Mouse (Mus musculus) heart, embryonic 14.5 days (tissue): ENCODE measurements around the gene H2-Ob. TPM values are rescaled to one million over a fixed set of nuclear protein-coding genes. Genes with fewer than 3 reads are reported as not detected.

Experiments used
- ATAC-seq: fragments of 200-750 bp; cut with Nextera tagmentation; 2 replicates; pipeline ENCODE4 v1.8.0; 2017; ENCODE audit warnings: low read depth, moderate TSS enrichment; ENCODE audit not compliant: insufficient number of reproducible peaks, insufficient read depth, low FRiP score
- H3K27ac ChIP-seq, 2 experiments: fragments of 200-500 bp in 1 of 2; fragments of 300-500 bp in 1 of 2; sonication (generic) in 1 of 2; replicated peaks in 1 of 2; 2 replicates each; pipeline ENCODE4 v1.5.1; 2012 to 2014; ENCODE audit warnings: low read depth in 2 of 2, low read length in 2 of 2, control low read depth in 1 of 2, mild to moderate bottlenecking in 1 of 2, mixed read lengths in 1 of 2; ENCODE audit not compliant: control insufficient read depth in 1 of 2, insufficient read depth in 1 of 2
- H3K27me3 ChIP-seq: fragments of 300-500 bp; sonication (generic); 2 replicates; pipeline ENCODE4 v1.6.1; 2014; ENCODE audit warnings: mild to moderate bottlenecking, low read length, control low read depth; ENCODE audit not compliant: control insufficient read depth, insufficient read depth
- H3K36me3 ChIP-seq: fragments of 300-500 bp; sonication (generic); 2 replicates; pipeline ENCODE4 v1.6.1; 2014; ENCODE audit warnings: mild to moderate bottlenecking, control low read depth, low read length, mixed read lengths; ENCODE audit not compliant: control insufficient read depth, insufficient read depth
- H3K4me1 ChIP-seq, 2 experiments: fragments of 200-500 bp in 1 of 2; fragments of 300-500 bp in 1 of 2; sonication (generic) in 1 of 2; 2 replicates each; pipeline ENCODE4 v1.6.1; 2012 to 2014; ENCODE audit warnings: low read length in 2 of 2, control low read depth in 1 of 2, mixed read lengths in 1 of 2; ENCODE audit not compliant: control insufficient read depth in 2 of 2, insufficient read depth in 2 of 2
- H3K4me2 ChIP-seq: fragments of 300-500 bp; sonication (generic); 2 replicates; pipeline ENCODE4 v1.6.1; 2014; ENCODE audit warnings: mild to moderate bottlenecking, low read length
- H3K4me3 ChIP-seq, 2 experiments: fragments of 200-500 bp in 1 of 2; fragments of 300-500 bp in 1 of 2; sonication (generic) in 1 of 2; 2 replicates each; pipeline ENCODE4 v1.5.1; 2012 to 2014; ENCODE audit warnings: low read length in 2 of 2, mild to moderate bottlenecking in 2 of 2, control low read depth in 1 of 2, low read depth in 1 of 2, moderate library complexity in 1 of 2; ENCODE audit not compliant: control insufficient read depth in 1 of 2, insufficient read depth in 1 of 2
- H3K9ac ChIP-seq: fragments of 300-500 bp; sonication (generic); 2 replicates; pipeline ENCODE4 v1.6.1; 2014; ENCODE audit warnings: mild to moderate bottlenecking, low read length
- H3K9me3 ChIP-seq: fragments of 300-500 bp; sonication (generic); 2 replicates; pipeline ENCODE4 v1.6.1; 2016; ENCODE audit warnings: low read length, control low read depth; ENCODE audit not compliant: control insufficient read depth
- WGBS: fragments of 180-500 bp; shearing (Covaris S2); extraction: QIAGEN DNeasy Blood & Tissue Kit; methylation state at CpG from one replicate; pipeline ENCODE4 v1.1.7; 2014; 5-methylcytosine and 5-hydroxymethylcytosine counted together
- polyA plus RNA-seq: library from polyadenylated mRNA; unstranded; fragments of >200 nt; fragmentation: Nextera tagmentation; extraction: Ambion mirVana; gene quantifications from 2 replicates; pipeline ENCODE4 v1.2.1, GENCODE M21; 2014

Gene H2-Ob
- not detected in 2 replicates for polyA plus RNA-seq

DNA sequence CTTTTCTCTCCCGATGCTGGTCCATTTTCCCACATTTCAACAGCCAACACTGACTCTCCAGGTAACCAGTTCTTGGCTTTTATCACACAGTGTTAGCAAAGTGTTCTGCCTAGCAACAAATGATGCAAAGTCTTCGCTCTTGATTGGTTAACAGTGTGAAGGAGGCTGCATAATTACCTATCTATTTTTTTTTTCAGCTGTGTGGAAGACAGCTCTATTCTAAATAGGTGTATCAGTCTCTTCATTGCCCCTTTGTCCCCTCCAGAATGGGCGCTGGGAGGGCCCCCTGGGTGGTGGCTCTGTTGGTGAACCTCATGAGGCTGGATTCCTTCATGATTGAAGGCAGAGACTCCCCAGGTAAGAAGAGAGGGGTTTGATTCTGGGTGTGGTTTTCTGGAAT lies at the start of gene H2-Ob:
Gene H2-Ob, plus strand, starts transcription at position 198 of the 400 bp plus-strand sequence.
- WGBS: 58% methylated on average over 3 of the region's 3 CpGs
- Histone ChIP-seq H3K36me3 (no peaks in the 10 kb centered on the region), H3K9ac (no peak within 1 kb of the TSS), H3K4me3 (no peak within 1 kb of the TSS), H3K9me3 (peaks cover 9% of the 10 kb centered on the region), H3K27ac (no peak within 1 kb of the TSS), H3K4me1 (no peaks in the 10 kb centered on the region), H3K27me3 (no peaks in the 10 kb centered on the region), H3K4me2 (no peak within 1 kb of the TSS)
- no peak for ATAC-seq

DNA sequence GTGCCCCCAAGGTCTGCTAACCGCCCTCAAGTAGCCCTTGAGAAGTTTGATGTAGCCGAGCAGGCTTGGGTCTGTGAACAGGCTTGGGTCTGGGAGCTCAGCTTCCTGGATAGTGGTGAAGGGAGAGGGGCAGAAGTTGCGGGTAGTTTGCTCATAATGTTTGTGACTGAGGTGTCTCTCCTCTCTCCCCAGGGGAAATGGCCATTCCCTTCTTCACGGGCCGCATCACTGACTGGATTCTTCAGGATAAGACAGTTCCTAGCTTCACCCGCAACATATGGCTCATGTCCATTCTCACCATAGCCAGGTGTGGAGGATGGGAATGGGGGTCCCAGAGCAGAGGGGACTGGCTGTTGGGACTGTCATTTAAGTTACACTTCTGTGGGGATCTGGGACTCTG lies 49.7 kb upstream of the H2-Ob start:
- H3K9ac ChIP-seq: no peak overlapping the region
- H3K4me1 ChIP-seq: peaks cover 8 to 10% of the 10 kb centered on the region in 2 experiments; a peak in 3 of 4 replicates
- H3K36me3 ChIP-seq: no peaks in the 10 kb centered on the region
- H3K27ac ChIP-seq: no peak overlapping the region
- peaks cover 81% of the 10 kb centered on the region for H3K27me3 ChIP-seq
- WGBS: 62% methylated on average over 6 of the region's 6 CpGs
- no peaks in the 10 kb centered on the region for H3K9me3 ChIP-seq
- no peak for ATAC-seq
- no peak overlapping the region for H3K4me3 ChIP-seq
- H3K4me2 ChIP-seq: no peak overlapping the region

DNA sequence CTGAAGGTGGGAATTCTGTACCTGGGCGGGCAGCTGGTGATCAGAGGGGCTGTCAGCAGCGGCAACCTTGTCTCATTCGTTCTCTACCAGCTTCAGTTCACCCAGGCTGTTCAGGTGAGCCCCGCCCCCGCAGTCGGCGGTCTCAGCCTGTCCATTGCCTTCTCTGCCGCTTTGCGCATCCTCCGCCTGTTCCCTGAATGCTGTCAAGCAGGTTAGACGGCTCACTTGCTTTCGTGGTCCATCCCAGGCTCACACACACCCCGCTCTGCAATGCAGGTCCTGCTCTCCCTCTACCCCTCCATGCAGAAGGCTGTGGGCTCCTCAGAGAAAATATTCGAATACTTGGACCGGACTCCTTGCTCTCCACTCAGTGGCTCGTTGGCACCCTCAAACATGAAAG lies 45.9 kb upstream of the H2-Ob start:
- WGBS: 20% methylated on average over 16 of the region's 16 CpGs
- no peak overlapping the region for H3K4me3 ChIP-seq
- H3K27me3 ChIP-seq: peaks cover 91% of the 10 kb centered on the region
- H3K4me1 ChIP-seq: peaks cover 7 to 14% of the 10 kb centered on the region in 2 experiments; a peak in 3 of 4 replicates
- H3K9me3 ChIP-seq: no peaks in the 10 kb centered on the region
- H3K27ac ChIP-seq: no peak overlapping the region
- H3K9ac ChIP-seq: no peak overlapping the region
- no peaks in the 10 kb centered on the region for H3K36me3 ChIP-seq
- ATAC-seq: no peak
- H3K4me2 ChIP-seq: no peak overlapping the region

DNA sequence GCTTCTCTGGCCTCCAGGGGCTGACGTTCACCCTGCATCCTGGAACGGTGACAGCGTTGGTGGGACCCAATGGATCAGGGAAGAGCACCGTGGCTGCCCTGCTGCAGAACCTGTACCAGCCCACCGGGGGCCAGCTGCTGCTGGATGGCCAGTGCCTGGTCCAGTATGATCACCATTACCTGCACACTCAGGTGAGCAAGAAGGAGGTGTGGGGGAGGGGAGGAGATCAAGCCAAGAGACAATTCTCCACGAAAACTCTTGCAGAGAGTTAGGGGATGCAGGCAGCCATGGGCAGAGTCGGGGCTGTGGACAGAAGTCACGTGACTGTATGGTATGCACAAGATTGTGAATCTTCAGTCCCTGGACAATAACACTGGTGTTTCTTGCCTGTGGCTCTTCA lies 45.2 kb upstream of the H2-Ob start:
- no peak for ATAC-seq
- Histone ChIP-seq H3K36me3 (no peaks in the 10 kb centered on the region), H3K4me3 (no peak overlapping the region), H3K27ac (no peak overlapping the region), H3K27me3 (peaks cover 98% of the 10 kb centered on the region), H3K4me1 (peaks cover 4 to 16% of the 10 kb centered on the region in 2 experiments; a peak in 3 of 4 replicates), H3K9ac (no peak overlapping the region), H3K9me3 (no peaks in the 10 kb centered on the region), H3K4me2 (no peak overlapping the region)
- WGBS: 39% methylated on average over 8 of the region's 8 CpGs

DNA sequence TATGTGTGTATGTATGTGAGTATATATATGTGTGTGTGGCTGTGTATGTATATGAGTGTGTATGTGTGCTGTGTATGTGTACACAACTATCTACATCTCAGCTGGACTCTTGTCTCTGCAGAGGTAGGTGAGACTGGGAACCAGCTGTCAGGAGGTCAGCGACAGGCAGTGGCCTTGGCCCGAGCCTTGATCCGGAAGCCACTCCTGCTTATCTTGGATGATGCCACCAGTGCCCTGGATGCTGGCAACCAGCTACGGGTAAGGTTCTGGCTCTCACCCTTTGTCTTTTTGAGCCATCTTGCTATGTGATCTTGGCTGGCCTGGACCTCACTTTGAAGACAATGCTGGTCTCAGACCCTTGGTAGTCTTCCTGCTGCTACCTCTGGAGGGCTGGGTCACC lies 44.0 kb upstream of the H2-Ob start:
- ATAC-seq: no peak
- no peak overlapping the region for H3K4me3 ChIP-seq
- peaks cover 98% of the 10 kb centered on the region for H3K27me3 ChIP-seq
- no peaks in the 10 kb centered on the region for H3K9me3 ChIP-seq
- H3K36me3 ChIP-seq: no peaks in the 10 kb centered on the region
- no peak overlapping the region for H3K4me2 ChIP-seq
- peaks cover 4 to 16% of the 10 kb centered on the region in 2 experiments; a peak in 3 of 4 replicates for H3K4me1 ChIP-seq
- no peak overlapping the region for H3K27ac ChIP-seq
- WGBS: 66% methylated on average over 4 of the region's 4 CpGs
- no peak overlapping the region for H3K9ac ChIP-seq

DNA sequence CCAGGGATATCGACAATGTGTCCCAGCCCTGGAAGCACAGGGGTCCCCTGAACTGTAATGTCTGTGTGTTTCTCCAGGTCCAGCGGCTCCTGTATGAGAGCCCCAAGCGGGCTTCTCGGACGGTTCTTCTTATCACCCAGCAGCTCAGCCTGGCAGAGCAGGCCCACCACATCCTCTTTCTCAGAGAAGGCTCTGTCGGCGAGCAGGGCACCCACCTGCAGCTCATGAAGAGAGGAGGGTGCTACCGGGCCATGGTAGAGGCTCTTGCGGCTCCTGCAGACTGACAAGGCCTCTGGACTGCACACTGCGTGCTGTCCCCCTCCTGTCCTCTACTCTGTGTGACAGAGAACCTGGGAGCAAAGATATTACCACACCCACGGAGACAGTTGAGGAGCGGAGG lies 42.2 kb upstream of the H2-Ob start:
- no peak overlapping the region for H3K27ac ChIP-seq
- 24% methylated on average over 12 of the region's 12 CpGs for WGBS
- H3K4me1 ChIP-seq: peaks cover 4 to 16% of the 10 kb centered on the region in 2 experiments; a peak in 3 of 4 replicates
- H3K27me3 ChIP-seq: peaks cover 92% of the 10 kb centered on the region
- H3K4me3 ChIP-seq: no peak overlapping the region; a peak in 1 of 4 replicates
- no peaks in the 10 kb centered on the region for H3K36me3 ChIP-seq
- H3K9me3 ChIP-seq: no peaks in the 10 kb centered on the region
- ATAC-seq: no peak
- H3K4me2 ChIP-seq: no peak overlapping the region
- H3K9ac ChIP-seq: no peak overlapping the region

DNA sequence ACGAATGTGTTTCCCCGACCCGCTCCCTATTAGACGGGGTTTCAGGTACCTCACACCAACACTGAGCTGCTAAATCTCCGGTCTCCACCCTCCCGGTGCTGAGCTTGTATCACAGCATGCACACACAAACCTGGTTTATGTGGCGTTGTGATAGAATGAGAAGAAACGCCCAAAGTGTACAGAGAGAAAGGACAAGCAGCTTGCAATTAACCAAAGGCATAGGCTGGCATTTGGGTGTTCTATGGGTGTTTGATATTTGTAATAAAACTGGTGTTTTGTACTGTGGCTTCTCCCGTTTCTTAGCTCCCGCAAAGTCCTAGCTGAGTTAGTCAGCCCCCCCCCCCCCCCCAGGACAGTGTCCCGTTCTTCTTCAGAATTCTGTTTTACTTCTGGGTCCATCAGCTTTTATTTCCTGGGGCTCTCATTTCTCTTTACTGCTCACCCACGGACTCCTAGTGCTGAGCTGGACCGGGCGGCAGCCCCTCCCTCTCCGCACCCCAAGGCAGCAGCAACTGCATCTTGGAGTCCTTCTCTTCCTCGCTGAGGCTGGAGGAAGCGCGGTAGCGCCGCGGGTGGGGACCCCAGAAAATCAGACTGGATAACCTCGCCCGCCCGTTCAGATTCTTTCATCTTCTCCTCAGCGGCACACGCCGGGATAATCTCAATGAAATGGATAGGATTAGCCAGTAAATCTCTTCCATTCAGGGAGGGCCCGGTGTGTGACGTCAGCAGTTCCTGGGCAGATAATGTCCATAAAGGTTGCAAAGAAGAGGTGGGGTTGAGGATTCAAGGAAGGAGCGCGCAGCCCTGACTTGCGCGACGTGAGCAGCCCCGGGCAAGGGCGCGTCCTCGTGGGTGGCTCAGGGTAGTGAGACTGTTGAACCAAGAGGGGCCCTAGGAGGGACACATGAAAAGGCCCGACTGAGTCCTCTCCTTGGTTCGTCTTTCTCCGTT lies 41.5 kb upstream of the H2-Ob start, which contains the start of gene Psmb8:
Gene Psmb8, plus strand, starts transcription at position 781 of the 954 bp plus-strand sequence.
- no peaks in the 10 kb centered on the region for H3K36me3 ChIP-seq
- H3K9me3 ChIP-seq: no peaks in the 10 kb centered on the region
- no peak within 1 kb of the TSS for H3K27ac ChIP-seq
- 5% methylated on average over 41 of the region's 41 CpGs for WGBS
- H3K27me3 ChIP-seq: peaks cover 88% of the 10 kb centered on the region
- peak within 1 kb of the TSS; percentile 61 for H3K9ac ChIP-seq
- peak within 1 kb of the TSS; percentile 43 to 44 for H3K4me3 ChIP-seq
- ATAC-seq: peak; percentile 66
- H3K4me2 ChIP-seq: peak within 1 kb of the TSS; percentile 76
- H3K4me1 ChIP-seq: peaks cover 4 to 16% of the 10 kb centered on the region in 2 experiments; a peak in 3 of 4 replicates
